Mouse (Mus musculus) liver, adult 2 months (tissue): ENCODE measurements around the gene Spag5. TPM values are rescaled to one million over a fixed set of nuclear protein-coding genes. Genes with fewer than 3 reads are reported as not detected.

Source experiments
- DNase-seq: peaks from one replicate; pipeline ENCODE4 v3.0.0-alpha.2; 2011; ENCODE audit warnings: low read depth, low spot score; ENCODE audit errors: extremely low read depth
- H3K27ac ChIP-seq: fragments of 200-500 bp; replicated peaks from 2 replicates; pipeline ENCODE4 v1.5.1; 2012; ENCODE audit warnings: low read depth, mild to moderate bottlenecking, control low read depth, inconsistent platforms, low read length; ENCODE audit not compliant: insufficient read depth
- H3K27me3 ChIP-seq: fragments of 200-500 bp; 2 replicates; pipeline ENCODE4 v1.6.1; 2012; ENCODE audit warnings: mild to moderate bottlenecking, moderate library complexity, low read length, inconsistent platforms; ENCODE audit not compliant: control insufficient read depth, insufficient read depth
- H3K36me3 ChIP-seq: fragments of 200-500 bp; 2 replicates; pipeline ENCODE4 v1.6.1; 2012; ENCODE audit warnings: low read length, inconsistent platforms; ENCODE audit not compliant: control insufficient read depth, insufficient read depth
- H3K4me1 ChIP-seq: fragments of 200-500 bp; 2 replicates; pipeline ENCODE4 v1.6.1; 2011; ENCODE audit warnings: low read length; ENCODE audit not compliant: control insufficient read depth, insufficient read depth
- H3K4me3 ChIP-seq: fragments of 200-500 bp; 2 replicates; pipeline ENCODE4 v1.5.1; 2011; ENCODE audit warnings: low read depth, mild to moderate bottlenecking, control low read depth, low read length, moderate library complexity; ENCODE audit not compliant: insufficient read depth
- H3K79me2 ChIP-seq: fragments of 200-500 bp; 2 replicates; pipeline ENCODE4 v1.6.1; 2012; ENCODE audit warnings: inconsistent platforms, mild to moderate bottlenecking, low read length, moderate library complexity; ENCODE audit not compliant: control insufficient read depth, insufficient read depth
- H3K9ac ChIP-seq: fragments of 200-500 bp; 2 replicates; pipeline ENCODE4 v1.6.1; 2012; ENCODE audit warnings: low read depth, mild to moderate bottlenecking, control low read depth, inconsistent platforms, low read length
- CTCF ChIP-seq: fragments of 200-500 bp; IDR thresholded peaks from 2 replicates; pipeline ENCODE4 v1.5.1; 2011; ENCODE audit warnings: low read depth, low read length, control low read depth
- POLR2A ChIP-seq: fragments of 200-500 bp; IDR thresholded peaks from 2 replicates; pipeline ENCODE4 v1.6.1; 2011; ENCODE audit warnings: low read length, control low read depth; ENCODE audit not compliant: insufficient read depth; ENCODE audit errors: extremely low read depth
- WGBS: fragments of 180-500 bp; shearing (Covaris S2); methylation state at CpG from one replicate; pipeline ENCODE4 v1.1.7; 2018; 5-methylcytosine and 5-hydroxymethylcytosine counted together
- polyA plus RNA-seq: library from polyadenylated mRNA; depleted of rRNA; stranded (reverse); fragments of >200 nt; gene quantifications from 2 replicates; pipeline ENCODE4 v1.2.3, GENCODE M21; 2012
- total RNA-seq: library from RNA; depleted of rRNA; stranded (reverse); fragments of >200 nt; gene quantifications from 2 replicates; pipeline ENCODE4 v1.2.3, GENCODE M21; 2014

Spag5 gene
- total and polyA plus RNA-seq, 2 experiments: 0.15 to 0.83 TPM

- TF ChIP-seq CTCF: no peak
- TF ChIP-seq POLR2A: no peak
- Histone ChIP-seq H3K4me1 (peaks cover 9% of the 10 kb centered on the region), H3K79me2 (no peaks in the 10 kb centered on the region), H3K4me3 (no peak overlapping the region), H3K27me3 (no peaks in the 10 kb centered on the region), H3K9ac (no peak overlapping the region), H3K36me3 (no peaks in the 10 kb centered on the region), H3K27ac (no peak overlapping the region)
- WGBS: 61% methylated on average over 4 of the region's 4 CpGs
- DNase-seq: peak; percentile 19
Observed at GRCm38 (mm10) chr11:78349441-78350358, 48.4 kb downstream of the Spag5 start.

- H3K36me3 ChIP-seq: no peaks in the 10 kb centered on the region
- no peak overlapping the region for H3K27ac ChIP-seq
- no peaks in the 10 kb centered on the region for H3K4me1 ChIP-seq
- H3K9ac ChIP-seq: no peak overlapping the region
- H3K79me2 ChIP-seq: no peaks in the 10 kb centered on the region
- TF ChIP-seq POLR2A (no peak), CTCF (no peak)
- no peak for DNase-seq
- no peaks in the 10 kb centered on the region for H3K27me3 ChIP-seq
- 91% methylated on average over 1 of the region's 1 CpGs for WGBS
- no peak overlapping the region for H3K4me3 ChIP-seq
Observed at GRCm38 (mm10) chr11:78353081-78353480, 51.8 kb downstream of the Spag5 start.

- 81% methylated on average over 6 of the region's 6 CpGs for WGBS
- H3K27me3 ChIP-seq: no peaks in the 10 kb centered on the region
Observed at GRCm38 (mm10) chr11:78354905-78355304, 53.6 kb downstream of the Spag5 start.

GRCm38 (mm10) chr11:78355471-78356238, 54.3 kb downstream of the Spag5 start:
- Histone ChIP-seq H3K36me3 (no peaks in the 10 kb centered on the region), H3K27me3 (no peaks in the 10 kb centered on the region), H3K79me2 (no peaks in the 10 kb centered on the region), H3K4me3 (no peak overlapping the region), H3K4me1 (no peaks in the 10 kb centered on the region), H3K27ac (no peak overlapping the region), H3K9ac (no peak overlapping the region)
- DNase-seq: peak; percentile 72
- 32% methylated on average over 4 of the region's 4 CpGs for WGBS
- TF ChIP-seq CTCF (peak; percentile 90), POLR2A (no peak)

More at GRCm38 (mm10) chr11:78354905-78355304, 53.6 kb downstream of the Spag5 start:
- no peaks in the 10 kb centered on the region for H3K36me3 ChIP-seq
- no peak overlapping the region for H3K4me3 ChIP-seq
- no peak overlapping the region for H3K27ac ChIP-seq
- H3K9ac ChIP-seq: no peak overlapping the region
- TF ChIP-seq CTCF: no peak
- TF ChIP-seq POLR2A: no peak
- no peaks in the 10 kb centered on the region for H3K79me2 ChIP-seq
- no peaks in the 10 kb centered on the region for H3K4me1 ChIP-seq
- DNase-seq: no peak

- H3K9ac ChIP-seq: no peak overlapping the region
- H3K4me1 ChIP-seq: no peaks in the 10 kb centered on the region
- H3K27ac ChIP-seq: no peak overlapping the region
- 29% methylated on average over 22 of the region's 22 CpGs for WGBS
- peak; percentile 20 for DNase-seq
- no peak for TF ChIP-seq POLR2A
- peak; percentile 81 for TF ChIP-seq CTCF
- H3K27me3 ChIP-seq: no peaks in the 10 kb centered on the region
- no peak overlapping the region for H3K4me3 ChIP-seq
- no peaks in the 10 kb centered on the region for H3K36me3 ChIP-seq
- no peaks in the 10 kb centered on the region for H3K79me2 ChIP-seq
Observed at GRCm38 (mm10) chr11:78358330-78359007, 57.1 kb downstream of the Spag5 start.
